Mouse (Mus musculus): ENCODE data around the gene Selenoo.

The Selenoo gene

DNA sequence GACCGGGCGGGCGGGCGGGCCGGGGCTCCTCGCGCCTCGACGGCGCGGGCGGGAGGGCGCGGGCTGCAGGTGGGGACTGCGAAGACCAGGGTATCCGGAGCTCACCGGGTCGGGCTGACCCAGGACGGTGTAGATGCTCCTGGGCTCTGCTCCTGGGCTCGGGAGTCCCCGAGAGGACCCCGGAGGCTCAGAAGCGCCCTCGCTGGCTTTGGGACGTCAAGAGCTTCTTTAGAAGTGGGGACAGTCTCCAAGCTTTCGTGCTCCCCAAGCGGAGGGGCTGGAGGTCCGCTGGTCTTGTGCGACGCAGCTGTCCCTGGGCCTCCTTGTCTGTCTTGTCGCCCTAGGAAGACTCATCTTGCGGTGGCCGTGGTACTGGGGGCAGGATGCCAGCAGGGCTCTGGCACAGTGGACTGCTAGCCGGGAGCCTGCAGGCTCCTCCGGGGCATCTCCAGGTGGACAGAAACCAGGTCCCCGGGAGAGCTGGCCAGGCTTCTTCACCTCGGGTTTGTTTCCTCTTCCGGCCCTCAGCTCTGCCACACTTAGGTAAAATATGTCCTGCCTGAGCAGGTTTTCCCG, 12.6 kb upstream of the Selenoo start:
- peak; percentile 40 to 42 for DNase-seq

DNA sequence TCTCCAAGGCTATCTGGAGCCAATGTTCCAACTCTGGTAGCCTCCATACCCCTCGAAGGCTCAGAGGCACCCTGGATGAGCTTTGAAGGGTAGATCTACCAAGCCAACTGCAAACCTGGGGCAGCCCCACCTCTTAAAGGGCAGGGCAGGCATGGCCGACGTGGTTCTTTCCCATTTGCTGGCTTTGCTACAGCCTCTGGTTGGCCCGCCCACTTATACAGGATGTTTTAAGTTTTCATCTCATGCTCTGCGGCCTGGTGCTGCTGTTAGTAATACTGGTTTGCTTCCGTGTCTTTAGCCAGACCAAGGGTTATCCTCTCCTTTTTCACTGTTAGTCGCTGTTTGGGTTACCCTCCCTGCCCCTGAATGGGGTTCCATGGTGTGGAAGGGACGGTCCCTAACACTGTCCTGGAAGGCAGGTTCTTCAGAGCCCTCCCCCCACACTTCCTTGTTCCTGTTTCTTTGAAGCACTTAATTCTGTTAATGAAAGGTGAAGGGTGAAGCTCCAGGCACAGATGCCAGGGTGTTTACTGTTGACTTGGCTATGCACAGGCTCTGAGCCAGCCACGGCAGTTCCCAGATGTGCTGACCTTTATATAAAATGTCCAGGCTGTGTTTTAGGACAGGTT, 10.6 kb upstream of the Selenoo start:
- peak; percentile 84 for DNase-seq

GRCm38 (mm10) chr15:89083906-89084305, 5.0 kb upstream of the Selenoo start:
- DNase-seq: no peak

- DNase-seq: no peak
Measured at GRCm38 (mm10) chr15:89084826-89085225, 4.1 kb upstream of the Selenoo start.

GRCm38 (mm10) chr15:89089248-89090051, 566 bp downstream of the Selenoo start:
- peak; percentile 21 to 31 for DNase-seq

- DNase-seq: no peak
Measured at GRCm38 (mm10) chr15:89090662-89091061, 1.8 kb downstream of the Selenoo start.

GRCm38 (mm10) chr15:89092181-89092580, 3.3 kb downstream of the Selenoo start:
- no peak for DNase-seq

- no peak for DNase-seq
Measured at GRCm38 (mm10) chr15:89097450-89097849, 8.6 kb downstream of the Selenoo start.

DNA sequence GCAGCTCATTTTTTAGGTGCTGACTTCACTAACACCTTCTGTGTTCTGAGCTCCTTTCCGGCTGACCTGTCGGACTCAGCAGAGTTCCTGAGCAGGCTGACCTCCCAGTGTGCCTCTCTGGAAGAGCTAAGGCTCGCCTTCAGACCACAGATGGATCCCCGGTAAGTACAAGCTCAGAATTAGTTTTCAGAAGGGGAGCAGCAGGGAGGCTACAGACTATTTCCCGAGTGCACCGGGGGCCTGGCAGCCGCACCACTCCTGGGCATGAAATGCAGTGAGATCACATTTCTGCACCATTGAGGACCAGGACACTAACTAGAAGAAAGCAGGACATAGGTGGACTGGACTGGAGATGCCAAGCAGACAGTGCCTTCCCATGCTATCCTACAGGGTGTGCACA, 9.7 kb downstream of the Selenoo start:
- no peak for DNase-seq

GRCm38 (mm10) chr15:89100823-89101222, 11.9 kb downstream of the Selenoo start:
- no peak for DNase-seq

GRCm38 (mm10) chr15:89102646-89103045, 13.8 kb downstream of the Selenoo start:
- DNase-seq: no peak

- DNase-seq: no peak
Measured at GRCm38 (mm10) chr15:89103921-89104320, 15.0 kb downstream of the Selenoo start.

DNA sequence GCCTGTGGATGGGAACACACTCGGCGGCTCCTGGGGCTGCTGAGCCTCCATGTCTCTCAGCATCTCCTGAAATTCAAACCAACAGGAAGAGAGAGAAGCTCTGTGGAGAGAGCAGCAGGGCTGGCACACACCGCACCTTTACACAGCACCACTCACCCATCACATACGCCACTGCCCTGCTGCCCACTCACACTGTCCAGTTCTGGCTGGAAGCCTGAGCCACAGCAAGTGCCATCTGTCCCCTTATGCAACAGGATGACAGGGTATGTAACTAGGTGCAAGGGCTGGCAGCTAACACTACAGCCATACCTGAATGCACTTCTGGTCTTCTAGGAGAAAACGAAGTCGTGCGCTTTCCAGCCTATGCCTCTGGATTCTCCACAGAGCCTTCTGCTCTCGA, 15.5 kb downstream of the Selenoo start:
- no peak for DNase-seq

DNA sequence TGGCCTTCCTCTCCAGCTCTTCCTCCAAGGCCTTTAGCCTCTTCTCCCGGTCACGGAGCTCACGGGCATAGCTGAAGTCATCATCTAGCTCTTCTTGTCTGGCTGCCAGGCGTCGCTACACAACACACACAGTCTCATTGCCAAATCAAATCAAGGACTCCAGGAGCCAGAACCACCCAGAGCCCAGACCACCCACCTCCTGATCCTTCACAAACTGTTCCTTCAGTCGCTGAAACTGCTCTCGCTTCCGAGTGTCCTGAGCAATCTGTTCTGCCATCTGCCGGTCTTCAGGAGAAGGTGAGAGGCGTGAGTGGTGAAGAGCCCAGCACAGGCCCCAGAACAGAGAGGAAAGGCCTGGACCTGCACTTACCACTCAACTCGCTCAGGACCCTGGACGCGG, 17.2 kb downstream of the Selenoo start:
- DNase-seq: no peak

GRCm38 (mm10) chr15:89106976-89107375, 18.1 kb downstream of the Selenoo start:
- no peak for DNase-seq

- DNase-seq: no peak
Measured at GRCm38 (mm10) chr15:89110147-89110546, 21.3 kb downstream of the Selenoo start.

GRCm38 (mm10) chr15:89118007-89118406, 29.1 kb downstream of the Selenoo start:
- peak; percentile 65 to 70 for DNase-seq

GRCm38 (mm10) chr15:89122649-89123366, 33.9 kb downstream of the Selenoo start, which contains the start of gene Tubgcp6:
TSS of gene Tubgcp6 (minus strand) at chr15:89123112.
- peak; percentile 97 to 98 for DNase-seq

- DNase-seq: no peak
Measured at GRCm38 (mm10) chr15:89123595-89123994, 34.7 kb downstream of the Selenoo start.

GRCm38 (mm10) chr15:89124312-89124711, 35.4 kb downstream of the Selenoo start:
- DNase-seq: no peak

DNA sequence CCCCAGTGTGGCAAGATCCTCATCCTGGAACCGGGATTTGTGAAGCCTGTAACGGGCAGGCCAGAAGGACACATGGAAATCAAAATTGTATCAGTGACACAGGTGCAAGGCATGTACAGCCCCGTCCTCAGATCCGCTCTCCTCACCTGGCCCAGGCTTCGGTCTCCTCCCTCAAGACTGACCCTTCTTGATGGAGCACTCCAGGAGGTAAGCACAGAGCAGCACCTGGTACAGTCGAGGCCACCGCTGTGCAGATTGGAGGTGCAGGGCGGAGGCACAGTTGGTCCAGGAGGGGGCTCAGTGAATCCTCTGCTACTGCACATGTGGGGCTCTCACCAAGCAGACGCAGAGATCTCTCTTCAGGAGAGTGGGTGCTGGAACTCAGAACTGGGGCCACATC, 36.5 kb downstream of the Selenoo start:
- DNase-seq: no peak

DNA sequence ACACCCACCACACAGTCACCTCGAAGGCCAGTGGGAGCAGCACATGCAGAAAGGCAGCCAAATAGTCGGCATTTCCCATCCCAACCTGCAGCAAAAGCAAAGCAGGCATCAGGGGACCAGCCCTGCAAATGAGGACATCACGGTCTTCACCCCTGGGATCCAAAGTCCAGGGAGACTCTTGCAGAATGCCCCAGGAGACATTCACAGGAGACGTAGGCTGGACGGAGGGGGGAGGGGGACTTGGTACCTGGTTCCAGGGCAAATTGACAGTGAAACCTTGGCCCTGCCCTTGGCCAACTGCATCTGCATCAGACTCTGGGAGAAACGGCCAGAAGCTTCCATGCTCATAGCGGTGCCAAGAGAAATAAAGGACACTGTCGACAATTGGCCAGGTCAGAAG, 37.7 kb downstream of the Selenoo start:
- DNase-seq: no peak

DNA sequence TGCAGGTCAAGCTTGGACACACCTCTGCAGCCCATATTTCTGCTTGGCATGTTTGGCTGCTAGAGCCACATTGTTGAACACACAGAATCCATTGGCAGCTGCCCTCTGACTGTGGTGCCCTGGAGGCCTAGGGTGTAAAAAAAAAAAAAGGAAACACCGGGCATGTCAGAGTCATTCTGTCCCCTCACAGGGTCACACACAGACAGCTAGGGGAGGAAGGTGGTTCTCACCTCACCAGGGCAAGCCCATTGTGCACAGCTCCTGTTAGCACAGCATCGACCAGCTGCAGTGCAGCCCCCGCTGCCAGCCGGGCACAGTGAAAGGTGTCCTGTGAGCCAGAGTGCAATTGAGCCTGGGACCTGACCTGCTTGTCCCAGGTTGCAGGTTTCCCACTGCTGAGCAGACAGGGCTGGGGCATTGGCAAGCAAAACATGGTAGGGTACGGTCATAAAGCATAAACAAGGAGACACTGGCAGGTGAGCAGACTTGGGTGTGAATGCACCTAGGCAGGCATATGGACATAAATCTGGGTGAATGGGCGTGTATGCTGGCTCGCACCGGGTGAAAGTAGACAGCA, 38.6 kb downstream of the Selenoo start:
- no peak for DNase-seq
